Mouse (Mus musculus) cortical plate, adult 2 months (tissue): ENCODE results near the gene Cutal. TPM values are rescaled to one million over a fixed set of nuclear protein-coding genes. Genes with fewer than 3 reads are reported as not detected.

Source experiments
- H3K27ac ChIP-seq: fragments of 200-500 bp; 2 replicates; pipeline ENCODE4 v1.5.1; 2012; ENCODE audit warnings: low read length, control low read depth, inconsistent platforms; ENCODE audit not compliant: insufficient read depth
- H3K4me1 ChIP-seq: fragments of 200-500 bp; 2 replicates; pipeline ENCODE4 v1.6.1; 2011; ENCODE audit warnings: low read length; ENCODE audit not compliant: control insufficient read depth, insufficient read depth
- H3K4me3 ChIP-seq: fragments of 200-500 bp; 2 replicates; pipeline ENCODE4 v1.5.1; 2011; ENCODE audit warnings: mild to moderate bottlenecking, low read length, control low read depth; ENCODE audit not compliant: insufficient read depth
- CTCF ChIP-seq: fragments of 200-500 bp; IDR thresholded peaks from 2 replicates; pipeline ENCODE4 v1.5.1; 2011; ENCODE audit warnings: mild to moderate bottlenecking, control low read depth, low read length; ENCODE audit not compliant: insufficient read depth; ENCODE audit errors: extremely low read depth
- POLR2A ChIP-seq: fragments of 200-500 bp; IDR thresholded peaks from 2 replicates; pipeline ENCODE4 v1.6.1; 2011; ENCODE audit warnings: mild to moderate bottlenecking, low read length, control low read depth; ENCODE audit not compliant: insufficient read depth; ENCODE audit errors: extremely low read depth
- polyA plus RNA-seq: library from polyadenylated mRNA; depleted of rRNA; stranded (reverse); fragments of >200 nt; gene quantifications from 2 replicates; pipeline ENCODE4 v1.2.3, GENCODE M21; 2012

Gene Cutal
- polyA plus RNA-seq, 1 experiment, result 0.52 TPM

GRCm38 (mm10) chr2:34903191-34903590 is 29.0 kb downstream of the Cutal start:
- H3K4me1 ChIP-seq, result no peaks in the 10 kb centered on the region
- H3K4me3 ChIP-seq, result no peak overlapping the region
- no peak overlapping the region for H3K27ac ChIP-seq
- TF ChIP-seq CTCF (no peak), POLR2A (no peak)

DNA sequence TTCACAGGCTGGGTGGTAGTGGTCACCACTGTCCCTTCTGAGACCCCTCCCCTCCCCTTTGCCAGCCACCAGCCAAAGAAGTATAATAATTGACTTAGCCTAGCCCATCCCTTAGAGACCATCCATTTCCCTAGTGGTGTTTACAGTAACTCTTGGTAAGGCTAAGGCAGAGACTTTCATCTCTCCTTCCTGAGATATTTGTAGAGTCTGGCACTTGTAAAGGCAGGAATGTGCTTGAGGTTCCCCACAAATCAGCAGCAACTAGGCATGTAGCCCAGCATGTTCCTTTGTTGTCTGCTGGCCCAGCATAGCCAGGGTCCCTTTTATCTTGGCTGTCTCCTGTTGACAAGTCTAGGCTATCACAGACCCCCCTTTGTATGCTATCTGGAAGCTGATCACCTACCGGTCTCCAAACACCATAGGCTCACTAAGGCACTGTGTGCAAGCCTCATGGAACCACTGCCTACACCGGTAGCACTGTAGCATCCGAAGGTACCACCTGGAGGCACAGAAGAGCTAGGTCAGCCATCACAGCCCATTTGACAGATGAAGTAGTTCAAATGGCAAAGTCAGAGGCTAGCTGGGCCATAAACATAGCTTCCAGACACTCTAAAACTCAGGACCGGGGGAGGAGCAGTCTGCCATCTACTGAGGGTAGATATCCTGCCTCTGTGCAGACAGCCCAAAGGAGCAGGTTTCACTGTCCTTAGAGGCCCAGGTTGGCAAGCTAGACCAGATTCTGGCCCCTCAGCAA is 29.6 kb downstream of the Cutal start:
- Histone ChIP-seq H3K4me1 (no peaks in the 10 kb centered on the region), H3K27ac (no peak overlapping the region), H3K4me3 (no peak overlapping the region)
- TF ChIP-seq CTCF (no peak), POLR2A (no peak)

DNA sequence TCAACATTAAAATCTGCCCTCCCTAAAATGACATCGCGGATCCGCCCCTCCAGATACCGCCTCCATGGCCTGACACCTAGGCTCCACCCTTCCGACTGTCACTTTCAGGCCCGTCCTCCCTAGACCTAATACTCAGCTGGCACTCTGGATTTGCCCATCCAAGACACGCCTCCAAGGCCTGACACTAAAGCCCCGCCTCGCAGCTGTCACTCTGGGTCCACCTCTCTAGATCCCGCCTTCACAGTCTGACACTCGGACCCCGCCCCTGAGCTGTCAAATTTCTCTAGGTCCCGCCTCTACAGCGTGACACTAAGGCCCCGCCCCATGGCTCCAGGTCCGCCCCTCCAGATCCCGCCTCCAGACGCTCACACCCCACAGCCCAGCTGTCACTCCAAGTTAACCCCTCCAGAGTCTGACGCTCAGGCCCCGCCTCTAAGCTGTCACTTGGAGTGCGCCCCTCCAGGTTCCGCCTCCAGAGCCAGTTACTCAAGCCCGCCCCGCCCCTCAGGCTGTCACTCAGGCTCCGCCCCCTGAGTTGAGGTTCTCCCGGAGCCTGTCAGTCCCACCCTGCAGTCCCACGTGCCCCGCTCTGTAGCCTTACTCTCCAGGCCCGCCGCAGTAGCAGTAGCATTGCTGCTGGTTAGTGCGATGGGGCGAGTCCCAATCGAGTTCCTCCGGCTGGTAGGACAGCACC is 30.8 kb downstream of the Cutal start:
- TF ChIP-seq CTCF (no peak), POLR2A (peak; percentile 96)
- Histone ChIP-seq H3K27ac (no peak overlapping the region), H3K4me1 (no peaks in the 10 kb centered on the region)

DNA sequence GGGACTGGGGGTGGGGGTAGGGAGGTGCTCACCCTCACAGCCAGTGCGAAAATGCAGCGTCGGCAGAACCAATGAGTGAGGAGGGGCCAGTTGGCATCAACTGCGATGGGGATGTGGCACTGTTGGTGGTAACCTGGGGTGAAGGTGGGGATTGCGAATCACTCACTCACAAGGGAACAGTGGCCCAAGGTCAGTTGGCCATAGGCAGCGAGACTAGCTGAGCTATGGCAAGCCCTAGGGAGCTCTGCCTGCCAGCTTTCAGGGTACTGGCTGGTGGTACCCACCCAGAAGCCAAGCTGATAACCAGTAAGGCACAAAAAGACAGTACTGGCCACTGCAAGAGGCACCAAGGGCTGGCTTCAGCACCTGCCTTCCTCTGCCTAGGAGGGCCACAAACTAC is 32.2 kb downstream of the Cutal start:
- TF ChIP-seq CTCF, result no peak
- no peak for TF ChIP-seq POLR2A
- no peak overlapping the region for H3K27ac ChIP-seq
- H3K4me3 ChIP-seq, result no peak overlapping the region
- no peaks in the 10 kb centered on the region for H3K4me1 ChIP-seq

More for the DNA sequence above, 30.8 kb downstream of the Cutal start:
- H3K4me3 ChIP-seq, result peak overlapping the region; percentile 17

DNA sequence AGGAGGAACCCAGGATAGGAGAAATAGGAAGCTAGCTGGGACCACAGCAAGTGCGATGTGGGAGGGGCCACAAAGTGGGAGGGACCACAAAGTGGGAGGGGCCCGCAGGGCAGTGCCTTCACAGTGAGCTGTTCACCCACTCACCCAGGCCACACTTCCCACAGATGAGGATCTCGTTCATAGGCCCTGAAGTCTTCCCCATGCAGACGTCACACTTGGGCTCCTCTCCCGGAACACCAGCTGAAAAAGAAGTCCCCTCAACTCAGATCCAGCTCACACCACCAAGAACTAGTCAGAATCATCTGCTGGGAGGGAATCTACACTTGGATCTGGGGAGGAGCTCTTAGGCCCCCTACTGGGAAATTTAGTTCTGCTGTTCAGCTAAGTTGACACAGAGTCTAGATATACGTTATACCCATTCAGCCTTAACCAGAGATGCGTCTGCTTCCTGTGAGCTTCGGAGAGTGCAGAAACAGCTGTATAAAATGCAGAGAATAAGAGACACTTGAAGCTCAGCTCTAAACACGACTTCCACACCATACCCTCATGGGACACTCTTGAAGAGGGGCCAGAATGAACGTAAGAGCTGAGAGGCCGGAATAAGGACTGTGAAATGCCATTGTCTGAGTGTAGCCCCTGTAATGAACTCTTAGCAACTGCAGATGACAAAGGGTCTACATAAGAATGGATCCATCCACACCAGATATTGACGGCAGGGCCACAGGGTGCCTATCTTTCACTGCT is 32.8 kb downstream of the Cutal start:
- Histone ChIP-seq H3K27ac (no peak overlapping the region), H3K4me3 (no peak overlapping the region), H3K4me1 (no peaks in the 10 kb centered on the region)
- TF ChIP-seq POLR2A (no peak), CTCF (no peak)

DNA sequence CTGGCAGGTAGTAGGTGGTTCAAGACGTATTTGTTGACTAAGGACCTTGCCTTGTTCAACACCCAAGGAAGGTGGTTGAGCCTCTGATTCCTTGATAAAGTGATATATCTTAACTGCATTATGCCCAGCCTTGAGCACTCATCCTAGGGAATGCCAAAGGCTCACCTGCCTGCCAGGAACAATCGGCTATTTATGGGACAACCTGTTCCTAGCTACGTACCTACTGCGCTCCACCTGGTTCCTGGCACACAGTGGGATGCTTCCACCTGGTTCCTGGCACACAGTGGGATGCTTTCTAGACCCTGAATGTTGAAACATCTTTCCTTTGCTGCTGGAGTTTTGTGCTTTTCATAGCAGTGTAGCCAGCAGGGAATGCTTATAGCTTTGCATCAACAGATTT is 35.5 kb downstream of the Cutal start:
- no peaks in the 10 kb centered on the region; the same call in 1 of the 2 replicates for H3K4me1 ChIP-seq
- TF ChIP-seq CTCF (no peak), POLR2A (no peak)
- H3K4me3 ChIP-seq, result no peak overlapping the region
- no peak overlapping the region for H3K27ac ChIP-seq

- no peak for TF ChIP-seq CTCF
- no peak for TF ChIP-seq POLR2A
Measured at GRCm38 (mm10) chr2:34911871-34912270, 37.7 kb downstream of the Cutal start.

GRCm38 (mm10) chr2:34912613-34913012 is 38.4 kb downstream of the Cutal start:
- Histone ChIP-seq H3K27ac (no peak overlapping the region), H3K4me3 (no peak overlapping the region), H3K4me1 (no peaks in the 10 kb centered on the region; the same call in 1 of the 2 replicates)
- TF ChIP-seq CTCF (no peak), POLR2A (no peak)

More at GRCm38 (mm10) chr2:34911871-34912270, 37.7 kb downstream of the Cutal start:
- Histone ChIP-seq H3K4me3 (no peak overlapping the region), H3K4me1 (no peaks in the 10 kb centered on the region; the same call in 1 of the 2 replicates), H3K27ac (no peak overlapping the region)

DNA sequence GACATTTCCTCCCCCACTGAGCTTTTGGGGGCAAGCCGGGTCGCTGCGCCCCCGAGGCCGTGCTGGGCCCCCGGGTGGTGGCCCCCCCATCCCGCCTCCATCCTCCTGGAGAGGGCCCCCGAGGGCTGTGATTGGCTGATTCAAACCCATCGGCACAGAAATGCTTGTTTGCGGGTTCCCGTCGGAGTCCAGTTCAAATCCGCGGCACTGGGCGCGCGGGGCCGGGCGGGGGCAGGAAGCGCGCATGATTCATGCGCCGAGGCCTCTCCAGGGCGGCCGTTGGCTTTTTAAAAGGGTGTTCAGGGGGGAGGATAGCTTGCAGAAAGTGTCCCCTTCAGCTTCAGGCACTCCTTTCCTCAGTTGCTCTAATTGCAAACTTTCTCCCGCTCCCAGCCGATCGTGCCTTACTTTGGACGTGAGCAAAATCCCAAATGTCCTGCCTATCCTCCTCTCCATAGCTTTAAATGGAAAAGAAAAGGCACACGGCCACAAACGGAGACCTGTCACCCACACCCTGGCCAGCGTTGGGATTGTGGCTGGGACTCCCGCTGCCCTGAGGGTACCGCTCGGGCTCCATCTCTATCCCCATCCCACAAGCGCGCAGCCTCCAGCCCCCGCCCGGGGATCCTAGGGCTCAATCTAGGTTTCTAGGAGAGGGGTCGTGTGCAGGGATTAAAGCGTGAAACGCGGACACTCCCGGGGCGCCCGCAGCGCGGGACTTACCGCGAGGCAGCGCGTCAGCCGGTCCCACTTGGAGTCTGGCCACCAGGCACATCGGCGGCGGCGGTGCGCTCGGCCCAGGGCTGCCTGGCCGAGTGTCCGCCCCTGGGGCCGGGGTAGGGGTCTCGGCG is 39.2 kb downstream of the Cutal start, which contains the start of gene Phf19:
Phf19 (minus strand) TSS at position 809 of the 851 bp plus-strand sequence.
- H3K27ac ChIP-seq, result no peak within 1 kb of the TSS

More for the DNA sequence above, 39.2 kb downstream of the Cutal start, which contains the start of gene Phf19:
- TF ChIP-seq POLR2A (no peak), CTCF (no peak)
- Histone ChIP-seq H3K4me3 (peak within 1 kb of the TSS; percentile 31), H3K4me1 (no peaks in the 10 kb centered on the region; the same call in 1 of the 2 replicates)
